Mouse (Mus musculus) liver, embryonic 14.5 days (tissue): Measurements from ENCODE around the gene Rassf8.

ENCODE experiments used
- CTCF ChIP-seq: IDR thresholded peaks from 2 replicates; pipeline ENCODE4 v1.5.1; 2016; ENCODE audit warnings: antibody characterized with exemption, low read depth, control low read depth
- EP300 ChIP-seq: IDR thresholded peaks from 2 replicates; pipeline ENCODE4 v1.6.1; 2016; ENCODE audit warnings: antibody characterized with exemption, low read depth

DNA sequence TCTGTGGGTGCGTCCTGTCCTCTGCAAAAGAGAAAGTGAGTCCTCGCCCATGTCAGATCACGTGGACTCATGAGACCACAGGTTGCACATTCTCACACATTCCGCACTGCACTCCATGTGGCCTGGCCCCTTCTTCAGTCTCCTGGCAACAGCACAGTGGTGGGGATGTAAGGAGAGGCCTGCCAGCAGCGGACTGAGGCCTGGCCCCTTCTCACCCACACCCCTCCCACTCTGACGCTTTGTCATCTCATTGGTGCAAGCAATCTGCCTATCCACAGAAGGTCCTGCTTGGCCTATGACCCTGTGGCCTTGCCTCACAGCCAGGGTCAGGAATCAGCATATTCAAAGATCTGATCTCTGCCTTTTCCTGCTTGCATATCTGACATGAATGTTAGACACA is 76.6 kb downstream of the Rassf8 start:
- TF ChIP-seq CTCF (no peak), EP300 (no peak)
